Mouse (Mus musculus) large intestine, adult 2 months (tissue): ENCODE results near the gene Hdac10. TPM values are rescaled to one million over a fixed set of nuclear protein-coding genes. Genes with fewer than 3 reads are reported as not detected.

Experiments used
- DNase-seq: peaks from one replicate; pipeline ENCODE4 v3.0.0-alpha.2; 2012; ENCODE audit warnings: low read depth, low spot score
- WGBS: fragments of 180-500 bp; shearing (Covaris S2); methylation state at CpG from one replicate; pipeline ENCODE4 v1.1.7; 2018; 5-methylcytosine and 5-hydroxymethylcytosine counted together
- polyA plus RNA-seq: library from polyadenylated mRNA; depleted of rRNA; stranded (reverse); fragments of >200 nt; gene quantifications from 2 replicates; pipeline ENCODE4 v1.2.3, GENCODE M21; 2012

Hdac10 gene
- polyA plus RNA-seq, 1 experiment = 23.9 TPM

DNA sequence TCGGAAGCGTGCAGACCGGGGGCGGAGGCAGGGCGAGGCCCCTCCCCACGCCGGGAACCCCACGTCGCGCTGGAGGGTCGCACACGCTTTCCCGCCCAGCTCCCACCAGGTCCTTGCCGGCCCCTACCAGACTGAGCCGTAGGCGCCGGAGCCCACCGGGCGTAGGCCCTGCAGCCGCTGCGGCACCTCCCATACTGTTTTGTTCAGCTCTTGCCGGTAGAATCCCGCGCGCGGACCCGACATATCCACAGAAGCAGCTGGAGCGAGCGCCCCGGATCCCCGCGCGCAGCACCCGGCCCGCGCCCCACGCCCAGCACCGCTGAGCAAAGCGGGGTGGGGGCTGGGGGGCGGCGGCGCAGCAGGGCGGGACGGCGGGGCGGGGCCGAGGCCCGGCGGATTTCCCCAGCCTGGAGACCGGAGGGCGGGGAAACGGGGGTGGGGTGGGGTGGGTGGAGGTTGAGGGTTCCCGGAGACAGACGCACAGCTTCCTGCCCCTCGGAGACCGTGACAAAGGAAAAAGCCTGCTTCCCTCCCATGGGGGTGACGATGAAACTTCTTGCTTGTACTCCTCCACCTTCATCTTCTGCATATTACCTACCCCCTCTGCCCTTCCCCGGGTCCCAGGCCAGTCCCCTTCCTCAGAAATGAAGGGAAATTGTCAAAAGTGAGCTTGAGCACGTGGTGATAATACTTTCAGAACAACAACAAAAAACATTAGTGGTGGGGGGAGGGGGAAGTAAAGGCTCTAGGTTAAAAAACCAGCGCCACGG, 21.0 kb upstream of the Hdac10 start, which contains the start of gene Mapk11:
TSS of gene Mapk11 (minus strand) at position 358 of the 770 bp plus-strand sequence.
- DNase-seq = no peak
- 1% methylated on average over 60 of the region's 61 CpGs for WGBS

DNA sequence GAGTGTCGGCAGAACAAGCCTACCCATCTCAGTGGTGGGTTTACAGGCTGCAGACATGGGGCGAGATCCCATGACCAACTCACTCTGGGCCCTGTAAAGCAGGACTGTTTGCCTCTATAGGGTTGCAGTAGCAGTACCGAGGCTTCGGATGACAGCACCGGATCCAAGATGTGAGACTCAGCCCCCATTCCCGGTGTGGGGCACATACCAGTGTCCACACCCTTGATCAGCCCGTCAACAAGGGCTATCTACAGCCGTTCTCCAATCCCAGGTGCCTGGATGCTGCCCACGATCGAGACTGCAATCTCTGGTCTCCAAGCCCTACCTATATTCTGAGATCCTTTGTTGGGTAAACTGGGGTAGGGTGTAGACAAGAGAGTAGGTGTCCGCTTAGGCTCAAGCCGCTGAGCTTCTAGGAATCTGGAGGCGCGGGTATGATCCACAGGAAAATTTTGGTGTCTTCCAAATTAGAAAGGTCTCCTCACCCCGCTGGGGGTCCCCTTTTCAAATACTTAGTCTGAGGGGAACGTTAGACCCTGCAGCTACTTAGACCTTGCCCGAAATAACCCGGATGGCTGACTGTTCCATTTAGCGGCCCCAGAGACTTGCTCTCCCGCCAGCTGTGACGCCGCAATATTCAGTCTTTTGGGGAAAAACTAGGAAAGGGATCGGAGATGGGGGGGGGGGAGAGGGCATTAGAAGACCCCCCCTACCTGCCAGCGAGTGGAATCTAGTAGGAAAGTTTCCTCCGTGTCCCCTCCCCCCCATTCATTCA, 20.2 kb upstream of the Hdac10 start:
- WGBS = 12% methylated on average over 25 of the region's 25 CpGs

DNA sequence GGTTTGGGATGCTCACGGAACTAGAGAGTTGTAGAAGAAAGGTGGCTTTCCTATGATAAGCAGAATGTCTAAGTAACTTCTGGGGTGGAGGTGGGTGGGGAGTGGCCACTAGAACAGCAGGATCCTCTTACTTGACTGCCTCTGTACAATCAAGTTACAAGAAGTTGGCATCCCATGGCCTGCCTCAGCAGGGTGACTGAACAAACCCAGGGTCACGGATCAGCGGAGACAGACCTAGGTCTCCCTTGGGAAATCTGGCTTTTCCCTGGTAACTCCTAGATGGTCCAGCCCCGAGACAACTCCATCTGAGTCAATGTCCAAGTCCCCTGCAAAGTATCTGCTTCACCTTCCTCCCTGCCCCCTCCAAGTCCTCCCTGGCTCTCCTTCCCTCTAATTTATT, 19.4 kb upstream of the Hdac10 start:
- WGBS = 62% methylated on average over 4 of the region's 4 CpGs
- DNase-seq = no peak

More for the DNA sequence above, 20.2 kb upstream of the Hdac10 start:
- no peak for DNase-seq

DNA sequence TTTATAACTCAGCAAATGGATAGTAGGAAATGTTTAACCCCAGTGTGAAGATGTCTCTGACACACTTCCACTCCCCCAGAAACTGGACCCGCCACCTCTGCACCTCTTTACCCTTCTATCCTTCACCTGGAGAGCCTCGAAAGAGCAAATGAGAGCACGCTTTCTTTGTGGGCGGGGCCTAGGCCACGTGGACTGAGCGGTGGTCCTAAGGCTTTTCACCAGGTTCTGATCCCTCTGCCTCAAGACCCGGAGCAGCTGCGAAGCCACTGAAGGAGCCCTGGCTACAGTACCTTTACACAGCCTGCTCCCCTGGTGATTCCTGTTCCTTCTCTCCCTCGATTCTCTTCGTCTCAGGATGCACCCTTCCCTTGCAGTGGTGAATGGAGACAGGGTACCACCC, 19.0 kb upstream of the Hdac10 start:
- WGBS = 24% methylated on average over 10 of the region's 10 CpGs
- DNase-seq = no peak

DNA sequence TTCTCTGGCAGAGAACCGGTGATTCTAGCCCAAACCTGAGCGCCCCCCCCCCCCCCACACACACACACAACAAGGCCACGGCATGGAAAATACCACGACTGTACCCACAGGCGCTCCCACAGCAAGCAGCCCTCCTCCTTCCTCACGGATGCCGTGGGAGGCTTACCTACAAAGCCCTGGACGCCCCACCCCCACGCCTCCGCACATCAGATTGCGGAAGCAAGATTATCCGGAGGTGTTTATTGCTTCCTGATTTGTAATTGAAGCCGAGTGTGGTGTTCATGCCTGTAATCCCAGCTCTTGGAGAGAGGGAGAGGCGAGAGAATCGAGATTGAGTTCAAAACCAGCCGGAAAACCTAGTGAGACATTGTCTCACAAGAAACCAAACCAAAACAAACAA, 18.5 kb upstream of the Hdac10 start:
- WGBS = 2% methylated on average over 16 of the region's 16 CpGs
- DNase-seq = no peak

DNA sequence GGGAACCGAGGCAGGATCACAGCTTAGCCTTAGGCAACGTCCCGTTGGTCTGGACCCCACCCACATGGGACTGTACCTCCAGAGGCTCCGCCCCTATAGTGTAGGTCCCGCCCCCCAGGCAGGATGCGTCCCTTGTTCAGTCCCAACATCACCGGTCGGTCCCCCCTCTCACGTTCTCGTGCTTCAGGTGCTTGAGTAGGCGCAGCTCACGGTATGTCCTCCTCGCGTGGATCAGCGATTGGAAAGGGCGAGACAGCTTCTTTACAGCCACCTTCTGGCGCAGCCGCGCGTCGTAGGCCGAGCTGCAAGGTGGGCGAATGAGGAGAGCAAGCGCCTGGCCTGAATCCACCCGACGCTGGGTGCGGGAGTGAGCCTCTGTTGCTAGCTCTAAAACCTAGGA, 18.0 kb upstream of the Hdac10 start:
- WGBS = 3% methylated on average over 27 of the region's 27 CpGs
- DNase-seq = no peak

DNA sequence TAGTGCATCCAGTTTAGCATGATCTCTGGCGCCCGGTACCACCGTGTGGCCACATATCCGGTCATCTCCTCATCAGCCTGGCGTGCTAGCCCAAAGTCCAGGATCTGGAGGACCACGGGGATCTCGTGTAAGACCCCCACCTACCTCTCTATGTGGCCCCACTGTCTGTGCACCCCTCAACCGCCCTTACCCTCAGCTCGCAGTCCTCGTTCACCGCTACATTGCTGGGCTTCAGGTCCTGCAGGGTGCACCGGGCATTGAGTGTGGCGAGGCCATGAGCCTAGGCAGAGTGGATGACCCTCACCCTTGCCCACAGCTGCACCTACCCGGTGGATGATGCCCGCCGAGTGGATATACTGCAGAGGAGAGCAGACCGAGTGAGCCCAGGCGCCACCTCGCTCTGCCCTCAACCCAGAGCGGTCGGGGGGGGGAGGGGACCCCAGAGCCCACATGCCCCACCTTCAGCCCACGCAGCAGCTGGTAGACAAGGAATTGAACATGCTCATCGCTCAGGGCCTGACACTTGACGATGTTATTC, 17.4 kb upstream of the Hdac10 start:
- no peak for DNase-seq
- WGBS = 68% methylated on average over 24 of the region's 24 CpGs

DNA sequence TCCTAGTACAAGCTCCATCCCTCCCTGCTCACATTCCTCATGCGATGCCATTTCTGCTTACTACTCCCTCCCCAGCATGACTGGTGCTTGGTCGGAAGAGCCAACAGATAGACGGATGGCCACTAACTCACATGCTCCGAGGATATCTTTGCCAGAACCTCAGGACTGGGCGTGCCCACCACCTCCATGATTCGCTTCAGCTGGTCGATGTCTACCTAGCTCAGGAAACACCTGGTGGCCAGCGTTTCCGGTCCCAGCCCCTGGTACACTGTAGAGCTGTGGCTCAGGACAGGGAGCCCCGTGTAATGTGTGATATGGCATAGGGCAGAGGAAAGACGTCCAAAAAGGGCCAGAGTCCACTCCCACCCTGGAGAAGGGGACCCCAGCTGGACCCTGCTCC, 16.5 kb upstream of the Hdac10 start:
- WGBS = 68% methylated on average over 11 of the region's 11 CpGs
- no peak for DNase-seq

DNA sequence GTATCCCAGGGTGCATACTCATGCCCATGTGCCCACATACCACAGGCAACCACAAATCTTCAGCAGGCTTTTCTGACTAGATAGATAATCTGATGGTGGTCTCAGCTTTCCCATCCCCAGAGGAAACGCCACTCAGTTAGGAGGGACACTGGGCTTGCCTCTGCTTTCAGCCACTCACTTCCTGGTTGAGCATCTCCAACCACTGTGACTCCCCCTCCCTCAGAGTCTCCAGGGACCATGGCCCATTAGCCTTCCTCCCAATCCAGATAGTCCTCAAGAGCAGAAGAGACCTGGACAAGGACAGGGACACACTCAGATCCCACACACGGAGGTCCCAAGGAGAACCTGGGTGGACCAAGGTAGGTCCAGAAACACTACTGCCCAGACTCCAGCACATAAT, 14.6 kb upstream of the Hdac10 start:
- WGBS = 75% methylated on average over 2 of the region's 2 CpGs
- no peak for DNase-seq

DNA sequence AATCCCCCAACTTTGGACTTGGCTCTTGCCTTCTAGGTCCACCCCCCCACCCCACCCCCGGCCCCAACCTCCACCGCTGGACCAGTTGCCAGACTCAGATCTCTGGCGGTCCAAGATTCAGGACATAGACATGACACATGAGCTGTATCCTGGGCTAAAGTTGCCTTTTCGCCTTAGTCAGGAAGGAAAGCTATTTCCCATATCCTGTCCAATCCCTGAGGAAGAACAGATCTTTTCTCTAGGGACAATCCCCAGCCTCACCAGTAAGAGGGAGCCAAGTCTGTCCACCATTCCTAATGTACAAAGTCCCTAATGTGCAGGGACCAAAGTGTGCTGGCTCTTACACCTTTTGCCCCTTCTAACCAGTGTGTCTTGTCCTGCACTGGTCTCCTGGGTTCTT, 13.4 kb upstream of the Hdac10 start:
- WGBS = 62% methylated on average over 4 of the region's 4 CpGs

DNA sequence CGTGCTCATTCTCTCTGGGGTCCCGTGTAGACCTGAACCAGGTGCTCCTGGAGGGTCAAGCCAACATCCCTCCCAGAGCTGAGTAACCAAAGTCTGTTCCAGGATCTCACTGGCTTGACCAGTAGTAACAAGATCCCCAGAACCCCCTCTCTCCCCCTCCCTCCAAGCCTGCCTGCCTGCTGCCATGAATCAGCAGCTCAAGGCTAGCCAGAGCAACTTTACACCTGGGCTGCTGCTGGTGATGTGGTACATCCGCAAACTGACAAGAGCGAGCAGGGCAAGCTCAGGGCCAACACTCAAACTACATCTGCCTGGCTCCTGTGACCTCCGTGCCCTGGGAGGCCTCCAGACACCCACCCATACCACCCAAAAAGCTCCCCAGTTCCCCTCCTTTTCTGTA, 12.9 kb upstream of the Hdac10 start:
- WGBS = 26% methylated on average over 5 of the region's 5 CpGs
- DNase-seq = no peak

More for the DNA sequence above, 13.4 kb upstream of the Hdac10 start:
- no peak for DNase-seq

DNA sequence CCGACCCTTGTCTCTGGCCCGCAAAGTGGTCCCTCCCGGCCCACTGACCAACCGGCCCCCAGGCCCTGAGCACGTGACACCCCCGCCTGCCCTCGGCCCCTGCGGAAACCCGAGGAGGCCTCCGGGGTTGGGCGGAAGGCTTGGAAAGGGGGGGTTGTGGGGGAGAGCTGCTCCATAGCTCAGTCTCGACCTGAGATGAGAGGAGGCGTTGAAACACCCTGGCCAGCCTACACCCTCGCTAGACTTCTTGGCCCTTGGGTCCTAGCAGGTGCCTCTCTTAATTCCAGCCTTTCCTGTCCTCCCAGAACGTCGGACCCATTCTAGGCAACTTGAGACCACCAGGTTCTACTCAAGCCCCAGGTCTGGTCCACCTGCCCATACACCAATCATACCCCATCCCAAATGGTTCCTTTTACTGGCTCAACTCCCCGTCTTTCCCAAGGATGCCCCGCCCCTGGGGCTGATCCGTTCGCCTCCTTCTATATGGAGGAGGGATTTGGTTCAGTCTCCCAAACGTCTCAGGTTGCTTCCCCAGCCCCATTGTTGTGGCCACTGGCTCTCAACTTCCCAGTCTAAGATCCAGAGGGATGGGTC, 12.3 kb upstream of the Hdac10 start, which contains the start of gene Mapk12:
TSS of gene Mapk12 (minus strand) at position 45 of the 594 bp plus-strand sequence.
- 2% methylated on average over 21 of the region's 21 CpGs for WGBS
- DNase-seq = no peak

DNA sequence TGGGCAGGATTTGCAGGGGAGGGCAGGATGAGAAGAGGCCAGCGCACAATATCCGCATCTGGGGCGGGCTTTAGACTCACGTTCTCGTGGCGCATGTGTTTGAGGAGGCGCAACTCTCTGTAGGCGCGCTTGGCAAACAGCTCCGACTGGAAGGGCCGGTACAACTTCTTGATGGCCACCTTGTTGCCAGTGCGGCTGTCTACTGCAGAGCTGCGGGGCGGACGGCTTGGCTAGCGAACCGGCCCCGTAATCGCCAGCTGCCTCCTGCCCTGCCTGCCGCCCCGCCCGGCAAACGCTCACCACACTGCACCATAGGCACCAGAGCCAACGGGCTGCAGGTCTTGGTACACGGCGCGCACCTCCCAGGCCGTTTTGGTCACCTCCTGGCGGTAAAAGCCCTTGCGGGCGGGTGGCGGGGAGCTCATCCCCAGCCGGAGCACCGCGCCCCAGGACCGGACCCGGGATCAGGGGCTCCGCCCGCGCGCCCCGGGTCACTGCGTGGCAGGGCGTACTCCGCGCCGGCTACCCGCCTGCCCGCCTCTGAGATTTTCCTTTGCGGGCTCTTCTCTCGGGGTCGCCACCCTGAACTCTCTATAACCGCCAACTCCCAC, 11.7 kb upstream of the Hdac10 start:
- no peak for DNase-seq
- WGBS = under 1% methylated on average over 53 of the region's 53 CpGs

DNA sequence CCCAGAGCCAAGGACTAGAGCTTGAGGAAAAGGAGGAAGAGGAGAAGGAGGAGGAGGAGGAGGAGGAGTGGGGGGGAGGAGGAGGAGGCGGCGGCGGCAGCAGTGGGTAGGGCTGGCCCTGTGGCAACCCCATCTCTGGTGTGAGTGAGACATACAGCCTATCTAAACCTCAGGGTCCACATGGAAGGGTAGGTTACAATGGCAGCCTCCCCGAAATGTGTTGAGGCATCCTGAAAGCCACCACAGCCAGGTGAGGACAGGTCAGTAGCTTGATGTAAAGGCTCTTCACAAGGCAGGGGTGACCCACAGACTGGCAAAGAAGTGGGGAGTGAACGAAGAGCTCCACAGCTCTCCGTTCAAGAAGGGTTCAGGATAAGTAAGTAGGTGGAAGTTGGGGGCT, 10.0 kb upstream of the Hdac10 start:
- 93% methylated on average over 6 of the region's 6 CpGs for WGBS
- DNase-seq = no peak

DNA sequence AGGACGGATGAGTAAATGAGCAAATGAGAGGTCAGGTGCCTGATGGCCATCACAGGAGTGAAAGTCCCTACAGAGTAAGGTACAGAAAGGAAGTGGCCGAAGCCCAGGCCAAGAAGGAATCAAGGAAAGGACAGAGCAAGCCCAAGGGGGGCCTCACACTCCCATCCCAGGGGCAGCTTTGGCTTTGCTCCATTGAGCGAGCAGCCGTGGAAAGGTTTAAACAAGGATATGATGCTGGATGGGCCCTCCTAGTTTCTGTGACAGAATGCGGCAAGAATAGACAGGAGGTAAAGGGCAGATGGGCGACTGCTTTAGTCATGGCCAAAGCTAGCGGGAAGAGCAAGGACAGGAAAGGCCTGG, 9.5 kb upstream of the Hdac10 start:
- no peak for DNase-seq
- WGBS = 86% methylated on average over 7 of the region's 7 CpGs

DNA sequence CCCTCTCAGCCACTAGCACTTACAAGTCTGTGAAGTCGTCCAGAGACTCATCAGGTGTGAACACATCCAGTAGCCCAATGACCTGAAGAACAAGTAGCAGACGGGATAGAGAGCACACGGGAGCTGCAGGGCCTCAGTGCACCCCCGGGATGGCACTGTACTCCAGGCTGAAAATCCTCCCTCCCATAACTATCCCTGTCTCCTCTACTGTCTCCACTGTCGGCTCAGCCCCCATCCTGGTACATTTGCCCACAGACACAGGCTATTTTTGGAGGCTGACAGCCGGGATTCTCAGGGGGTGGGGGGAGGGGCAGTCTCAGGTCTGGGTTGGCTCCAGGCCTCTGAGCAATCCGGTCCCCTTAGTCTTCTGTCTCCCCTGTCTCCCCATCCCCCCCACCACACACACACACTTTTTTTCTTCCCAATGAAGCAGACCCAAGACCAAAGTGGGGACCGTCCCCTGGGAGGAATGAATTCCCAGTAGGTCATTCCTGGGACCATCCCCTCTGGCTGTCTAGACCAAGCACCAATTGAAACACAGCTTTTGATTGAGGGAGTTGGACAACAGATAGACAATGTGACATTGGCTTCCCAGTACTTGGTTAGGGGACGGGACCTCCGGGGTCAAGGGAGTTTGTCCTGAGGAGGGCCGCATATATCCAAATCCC, 9.0 kb upstream of the Hdac10 start:
- WGBS = 75% methylated on average over 11 of the region's 11 CpGs
- no peak for DNase-seq

DNA sequence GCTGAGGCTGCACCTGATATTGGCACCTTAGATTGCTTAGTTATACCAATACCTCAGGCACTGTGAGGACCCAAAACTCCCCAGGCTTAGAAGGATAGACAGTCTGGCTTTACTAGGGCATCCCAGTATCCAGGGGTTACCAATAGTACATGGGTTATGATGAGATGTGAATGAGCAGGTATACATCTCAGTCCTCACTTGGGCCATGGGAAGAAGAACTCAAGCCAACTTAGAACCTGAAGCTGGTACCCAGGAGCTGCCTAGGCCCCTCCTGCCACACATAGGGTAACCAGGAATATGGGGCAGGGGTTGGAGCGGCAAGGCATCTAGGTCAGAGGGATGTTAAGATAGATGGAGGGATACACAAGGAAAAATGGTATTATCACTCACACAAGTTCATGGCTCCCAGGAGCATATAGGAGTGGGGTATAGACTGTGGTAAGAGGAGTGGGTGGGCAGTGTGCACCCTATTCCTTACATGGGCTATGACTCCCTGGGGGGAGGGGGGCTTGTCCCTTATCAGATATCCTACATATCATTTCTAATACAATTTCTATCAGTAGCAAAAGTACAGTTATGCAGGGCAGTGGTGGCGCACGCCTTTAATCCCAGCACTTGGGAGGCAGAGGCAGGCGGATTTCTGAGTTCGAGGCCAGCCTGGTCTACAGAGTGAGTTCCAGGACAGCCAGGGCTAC, 8.1 kb upstream of the Hdac10 start:
- no peak for DNase-seq
- 95% methylated on average over 5 of the region's 5 CpGs for WGBS

DNA sequence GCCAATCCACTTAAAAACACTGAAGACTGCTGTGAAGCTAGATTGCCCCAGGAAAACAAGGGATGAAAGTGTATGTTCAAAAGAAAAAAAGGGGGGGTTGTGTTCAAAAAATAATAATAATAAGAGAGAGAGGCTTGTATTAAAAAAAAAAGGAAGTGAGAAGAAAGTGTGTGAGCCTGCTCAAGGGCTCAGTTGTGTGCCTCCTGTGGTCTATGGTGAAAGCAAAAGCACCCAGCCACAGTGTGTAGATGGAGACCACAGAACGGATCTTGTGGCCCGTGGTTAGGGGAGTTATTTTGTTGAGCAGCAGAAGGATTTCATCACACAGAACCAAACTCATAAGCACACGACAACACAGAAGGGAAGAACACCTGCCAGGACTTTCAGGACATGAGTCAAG, 2.8 kb upstream of the Hdac10 start:
- WGBS = 78% methylated on average over 3 of the region's 3 CpGs
- no peak for DNase-seq

DNA sequence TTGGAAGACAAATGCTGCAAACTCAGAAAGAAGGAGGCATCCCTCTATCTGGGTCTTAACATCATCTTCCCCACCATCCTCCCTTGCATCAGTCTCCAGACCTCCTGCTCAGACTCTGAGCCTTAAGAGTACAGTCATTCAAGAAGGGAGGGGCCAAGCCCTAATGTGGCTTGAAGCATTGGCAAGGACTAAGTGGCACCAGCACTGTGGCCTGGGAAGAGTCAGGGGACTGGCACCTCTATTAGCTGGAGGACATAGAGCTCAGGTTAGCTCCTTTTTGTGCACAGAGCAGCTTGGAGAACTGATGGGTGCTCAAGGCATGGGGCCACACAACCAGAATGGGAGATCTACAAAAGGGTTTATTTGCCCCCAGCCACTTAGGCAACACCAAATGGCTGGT, 1.7 kb upstream of the Hdac10 start:
- DNase-seq = no peak
